Mouse (Mus musculus): ENCODE measurements at regions not wholly inside any gene's neighbourhood (a gene's known extent, or its start where the extent isn't known, plus 50 kb on each side); places are given as distances from the start of the nearest gene placed in this dataset.

DNA sequence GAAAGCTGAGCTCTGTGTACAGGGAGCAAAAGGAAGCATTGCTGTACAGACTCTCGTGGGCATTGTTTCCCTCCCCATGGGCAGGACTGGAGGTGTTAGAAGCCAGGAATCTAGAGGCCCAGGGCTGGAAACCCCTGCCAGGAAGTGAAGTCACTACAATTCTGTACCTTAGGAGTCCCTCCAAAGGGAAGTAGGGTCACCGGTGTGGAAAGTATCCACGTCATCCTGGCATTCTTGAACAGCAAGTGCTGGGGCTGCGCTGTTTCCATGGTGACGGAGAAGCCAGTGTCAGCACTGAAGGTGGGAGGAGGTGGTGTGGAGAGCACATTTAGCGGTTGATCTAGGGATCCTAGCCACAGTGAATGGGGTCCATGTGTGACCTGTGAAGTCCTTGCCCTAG lies 174.1 kb downstream of the 1810013L24Rik start:
- DNase-seq (ENCODE audit: low spot score) (peak; percentile 39), ATAC-seq (replicated peaks; ENCODE audit: insufficient number of reproducible peaks, low FRiP score, low TSS enrichment, low read depth) (no peak)
- Histone ChIP-seq H3K4me1 (ENCODE audit: control insufficient read depth, insufficient read depth, low read length) (no peaks in the 10 kb centered on the region), H3K27me3 (ENCODE audit: control insufficient read depth, insufficient read depth, low read length) (no peaks in the 10 kb centered on the region), H3K4me3 (ENCODE audit: low read depth, low read length) (no peak overlapping the region), H3K4me2 (ENCODE audit: low read depth, low read length) (no peak overlapping the region), H3K9ac (replicated peaks; ENCODE audit: low read length) (no peak overlapping the region), H3K9me3 (replicated peaks; ENCODE audit: control insufficient read depth, low read length) (no peaks in the 10 kb centered on the region), H3K36me3 (replicated peaks; ENCODE audit: control insufficient read depth, insufficient read depth, low read depth, low read length) (no peaks in the 10 kb centered on the region), H3K27ac (replicated peaks; ENCODE audit: low read depth, low read length) (no peak overlapping the region)
- WGBS: 37% methylated on average over 6 of the region's 6 CpGs

DNA sequence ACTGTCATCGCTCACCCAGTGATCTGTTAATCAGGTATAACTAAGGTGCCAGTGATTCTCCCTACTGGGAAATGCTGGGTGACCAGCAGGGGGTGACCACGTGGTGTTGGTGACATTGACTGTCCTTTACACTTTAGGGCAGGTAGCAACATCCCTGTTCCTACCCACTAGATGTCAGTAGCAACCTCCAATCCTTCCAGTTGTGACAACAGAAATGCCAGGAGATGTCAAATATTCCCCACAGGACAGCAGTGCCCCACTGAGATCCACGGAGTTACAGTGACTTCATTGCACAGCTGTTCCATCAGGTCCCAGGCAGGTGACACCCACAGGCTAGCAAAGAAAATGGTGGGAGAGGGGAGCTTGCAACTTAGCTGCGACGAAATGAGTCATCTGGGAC lies 176.0 kb downstream of the 1810013L24Rik start:
- DNase-seq (ENCODE audit: low spot score): peak; percentile 9
- Histone ChIP-seq H3K27me3 (ENCODE audit: control insufficient read depth, insufficient read depth, low read length) (no peaks in the 10 kb centered on the region), H3K9me3 (replicated peaks; ENCODE audit: control insufficient read depth, low read length) (no peaks in the 10 kb centered on the region), H3K4me2 (ENCODE audit: low read depth, low read length) (no peak overlapping the region), H3K27ac (replicated peaks; ENCODE audit: low read depth, low read length) (no peak overlapping the region), H3K4me1 (ENCODE audit: control insufficient read depth, insufficient read depth, low read length) (no peaks in the 10 kb centered on the region), H3K36me3 (replicated peaks; ENCODE audit: control insufficient read depth, insufficient read depth, low read depth, low read length) (no peaks in the 10 kb centered on the region), H3K4me3 (ENCODE audit: low read depth, low read length) (no peak overlapping the region), H3K9ac (replicated peaks; ENCODE audit: low read length) (no peak overlapping the region)
- WGBS: 39% methylated on average over 5 of the region's 5 CpGs
- ATAC-seq (replicated peaks; ENCODE audit: insufficient number of reproducible peaks, low FRiP score, low TSS enrichment, low read depth): no peak

DNA sequence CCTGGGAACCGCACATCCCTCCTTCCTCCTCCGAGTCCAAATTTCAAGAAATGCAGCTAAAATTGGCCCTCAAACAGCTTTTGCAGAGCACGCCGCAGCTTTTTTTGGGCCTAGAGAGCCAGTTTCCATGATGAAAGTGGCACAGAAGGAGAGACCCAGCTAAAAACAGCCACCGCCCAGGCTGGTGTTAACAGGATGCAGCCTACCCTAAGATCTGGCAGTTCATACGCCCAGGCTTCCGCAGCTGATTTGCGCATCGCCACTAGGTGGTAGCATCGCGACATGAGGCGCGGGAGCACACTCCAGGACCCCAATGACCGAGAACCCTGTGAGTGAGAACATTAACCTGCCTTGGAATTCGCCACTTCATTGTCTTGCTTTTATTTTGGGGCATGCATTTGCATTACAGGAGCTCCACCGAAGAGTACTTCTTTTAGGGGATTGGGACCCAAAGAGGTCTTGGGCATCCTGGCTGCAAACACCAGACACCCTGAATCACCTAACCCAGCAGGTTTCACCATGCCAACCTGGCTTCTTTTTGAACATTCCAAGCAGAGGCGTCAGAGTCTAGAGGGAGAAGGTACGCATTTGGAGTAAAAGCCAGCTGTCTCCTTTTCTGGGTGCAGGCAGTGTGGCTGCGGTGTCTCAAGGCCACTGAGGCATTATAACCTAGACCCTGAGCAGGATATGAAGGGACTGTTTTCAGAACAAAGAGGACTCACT lies 179.6 kb downstream of the 1810013L24Rik start:
- Histone ChIP-seq H3K4me1 (ENCODE audit: control insufficient read depth, insufficient read depth, low read length) (no peaks in the 10 kb centered on the region), H3K4me2 (ENCODE audit: low read depth, low read length) (no peak overlapping the region), H3K36me3 (replicated peaks; ENCODE audit: control insufficient read depth, insufficient read depth, low read depth, low read length) (no peaks in the 10 kb centered on the region), H3K27me3 (ENCODE audit: control insufficient read depth, insufficient read depth, low read length) (no peaks in the 10 kb centered on the region), H3K9me3 (replicated peaks; ENCODE audit: control insufficient read depth, low read length) (no peaks in the 10 kb centered on the region), H3K4me3 (ENCODE audit: low read depth, low read length) (no peak overlapping the region), H3K27ac (replicated peaks; ENCODE audit: low read depth, low read length) (no peak overlapping the region), H3K9ac (replicated peaks; ENCODE audit: low read length) (no peak overlapping the region)
- DNase-seq (ENCODE audit: low spot score) (peak; percentile 91), ATAC-seq (replicated peaks; ENCODE audit: insufficient number of reproducible peaks, low FRiP score, low TSS enrichment, low read depth) (peak; percentile 85; the same call in 1 of the 2 replicates)
- WGBS: 20% methylated on average over 19 of the region's 19 CpGs

DNA sequence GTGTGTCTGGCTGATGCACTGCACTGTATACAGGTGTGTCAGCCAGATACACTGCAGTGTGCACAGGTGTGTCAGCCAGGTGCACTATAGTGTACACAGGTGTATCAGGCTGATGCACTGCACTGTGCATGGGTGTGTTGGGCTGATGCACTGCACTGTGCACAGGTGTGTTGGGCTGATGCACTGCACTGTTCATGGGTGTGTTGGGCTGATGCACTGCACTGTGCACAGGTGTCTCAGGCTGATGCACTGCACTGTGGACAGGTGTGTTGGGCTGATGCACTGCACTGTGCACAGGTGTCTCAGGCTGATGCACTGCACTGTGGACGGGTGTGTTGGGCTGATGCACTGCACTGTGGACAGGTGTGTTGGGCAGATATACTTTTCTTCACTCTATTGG lies 181.2 kb downstream of the 1810013L24Rik start:
- H3K27ac ChIP-seq (replicated peaks; ENCODE audit: low read depth, low read length): no peak overlapping the region
- H3K36me3 ChIP-seq (replicated peaks; ENCODE audit: control insufficient read depth, insufficient read depth, low read depth, low read length): no peaks in the 10 kb centered on the region
- H3K9me3 ChIP-seq (replicated peaks; ENCODE audit: control insufficient read depth, low read length): no peaks in the 10 kb centered on the region
- H3K9ac ChIP-seq (replicated peaks; ENCODE audit: low read length): no peak overlapping the region
- 94% methylated on average over 1 of the region's 1 CpGs for WGBS
- no peaks in the 10 kb centered on the region for H3K4me1 ChIP-seq (ENCODE audit: control insufficient read depth, insufficient read depth, low read length)
- no peak overlapping the region for H3K4me3 ChIP-seq (ENCODE audit: low read depth, low read length)
- ATAC-seq (replicated peaks; ENCODE audit: insufficient number of reproducible peaks, low FRiP score, low TSS enrichment, low read depth) (0 out of 2 replicates have a peak, but pooled peaks have one; percentile 62), DNase-seq (ENCODE audit: low spot score) (no peak)
- H3K4me2 ChIP-seq (ENCODE audit: low read depth, low read length): no peak overlapping the region
- no peaks in the 10 kb centered on the region for H3K27me3 ChIP-seq (ENCODE audit: control insufficient read depth, insufficient read depth, low read length)

DNA sequence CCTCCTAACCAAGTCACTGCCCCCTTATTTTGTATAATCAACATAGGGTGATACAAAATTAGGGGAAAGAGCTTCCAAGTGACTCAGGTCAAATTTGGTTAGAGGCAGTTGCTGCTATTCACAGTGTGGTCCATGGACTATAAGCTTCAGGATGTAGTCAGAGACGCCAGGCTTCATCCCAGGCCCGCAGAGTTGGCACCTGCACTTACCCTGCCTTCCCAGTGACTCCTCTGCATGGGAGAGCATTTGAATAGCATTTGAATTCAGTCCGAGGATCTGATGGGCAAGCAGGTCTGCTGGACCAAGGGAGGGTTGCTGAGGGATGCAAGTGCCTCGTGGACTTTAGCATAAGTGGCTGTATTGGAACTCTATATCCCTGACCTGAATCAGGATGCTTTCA lies 181.8 kb downstream of the 1810013L24Rik start:
- Histone ChIP-seq H3K4me2 (ENCODE audit: low read depth, low read length) (no peak overlapping the region), H3K36me3 (replicated peaks; ENCODE audit: control insufficient read depth, insufficient read depth, low read depth, low read length) (no peaks in the 10 kb centered on the region), H3K4me1 (ENCODE audit: control insufficient read depth, insufficient read depth, low read length) (no peaks in the 10 kb centered on the region), H3K27me3 (ENCODE audit: control insufficient read depth, insufficient read depth, low read length) (no peaks in the 10 kb centered on the region), H3K9me3 (replicated peaks; ENCODE audit: control insufficient read depth, low read length) (no peaks in the 10 kb centered on the region), H3K9ac (replicated peaks; ENCODE audit: low read length) (no peak overlapping the region), H3K27ac (replicated peaks; ENCODE audit: low read depth, low read length) (no peak overlapping the region), H3K4me3 (ENCODE audit: low read depth, low read length) (no peak overlapping the region)
- no peak for DNase-seq (ENCODE audit: low spot score)
- whole genome bisulfite sequencing: 74% methylated on average over 4 of the region's 4 CpGs
- ATAC-seq (replicated peaks; ENCODE audit: insufficient number of reproducible peaks, low FRiP score, low TSS enrichment, low read depth): no peak

DNA sequence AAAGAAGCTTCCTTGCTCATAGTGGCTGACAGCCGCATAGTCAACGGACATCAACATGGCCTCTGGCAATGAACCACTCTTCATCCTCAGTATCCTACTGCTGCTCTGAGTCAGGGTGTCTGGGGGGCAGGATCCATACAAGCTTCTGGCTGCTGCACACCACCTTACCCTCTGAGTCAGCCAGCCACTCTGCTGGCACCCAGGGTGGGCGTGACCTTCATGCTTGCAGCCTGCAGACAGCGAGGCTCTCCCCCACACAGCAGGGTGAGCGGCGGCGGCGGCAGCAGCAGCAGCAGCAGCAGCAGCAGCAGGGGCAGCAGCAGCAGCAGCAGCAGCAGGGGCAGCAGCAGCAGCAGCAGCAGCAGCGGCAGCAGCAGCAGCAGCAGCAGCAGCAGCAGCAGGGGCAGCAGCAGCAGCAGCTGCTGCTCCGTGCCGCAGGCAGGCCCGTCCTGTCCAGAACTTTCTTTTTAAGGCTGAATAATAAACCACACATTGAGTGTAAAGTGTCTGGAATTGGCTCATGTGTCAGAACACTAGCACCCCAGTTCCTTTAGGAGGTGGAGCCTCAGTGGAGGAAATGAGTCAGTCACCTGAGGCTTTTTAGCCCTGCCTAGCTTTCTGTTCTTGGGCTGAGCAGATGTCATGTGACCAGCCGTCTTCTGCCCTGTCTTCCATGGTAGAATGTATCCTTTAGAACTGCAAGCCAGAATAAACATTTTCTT lies 186.3 kb downstream of the 1810013L24Rik start:
- Histone ChIP-seq H3K9ac (replicated peaks; ENCODE audit: low read length) (no peak overlapping the region), H3K4me1 (ENCODE audit: control insufficient read depth, insufficient read depth, low read length) (no peaks in the 10 kb centered on the region), H3K36me3 (replicated peaks; ENCODE audit: control insufficient read depth, insufficient read depth, low read depth, low read length) (no peaks in the 10 kb centered on the region), H3K27ac (replicated peaks; ENCODE audit: low read depth, low read length) (no peak overlapping the region), H3K4me2 (ENCODE audit: low read depth, low read length) (no peak overlapping the region), H3K27me3 (ENCODE audit: control insufficient read depth, insufficient read depth, low read length) (no peaks in the 10 kb centered on the region), H3K4me3 (ENCODE audit: low read depth, low read length) (no peak overlapping the region), H3K9me3 (replicated peaks; ENCODE audit: control insufficient read depth, low read length) (no peaks in the 10 kb centered on the region)
- 67% methylated on average over 13 of the region's 13 CpGs for WGBS
- no peak for DNase-seq (ENCODE audit: low spot score)
- no peak for ATAC-seq (replicated peaks; ENCODE audit: insufficient number of reproducible peaks, low FRiP score, low TSS enrichment, low read depth)

DNA sequence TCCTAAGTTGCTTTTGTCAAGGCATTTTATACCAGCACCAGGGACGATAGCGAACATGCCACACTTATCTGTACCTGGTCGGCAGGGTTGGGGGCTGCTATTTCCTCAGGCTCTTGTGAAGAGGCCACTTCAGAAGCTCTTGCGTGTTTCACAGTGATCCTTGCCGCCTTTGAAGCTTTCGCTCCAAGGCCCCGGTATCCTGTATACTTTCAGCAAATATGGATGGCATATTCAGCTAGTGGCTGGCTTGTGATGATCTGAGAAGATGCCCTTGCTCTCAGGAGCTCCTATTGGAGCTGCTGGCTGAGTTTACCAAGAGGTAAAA lies 186.8 kb downstream of the 1810013L24Rik start:
- no peak for ATAC-seq (replicated peaks; ENCODE audit: insufficient number of reproducible peaks, low FRiP score, low TSS enrichment, low read depth)

DNA sequence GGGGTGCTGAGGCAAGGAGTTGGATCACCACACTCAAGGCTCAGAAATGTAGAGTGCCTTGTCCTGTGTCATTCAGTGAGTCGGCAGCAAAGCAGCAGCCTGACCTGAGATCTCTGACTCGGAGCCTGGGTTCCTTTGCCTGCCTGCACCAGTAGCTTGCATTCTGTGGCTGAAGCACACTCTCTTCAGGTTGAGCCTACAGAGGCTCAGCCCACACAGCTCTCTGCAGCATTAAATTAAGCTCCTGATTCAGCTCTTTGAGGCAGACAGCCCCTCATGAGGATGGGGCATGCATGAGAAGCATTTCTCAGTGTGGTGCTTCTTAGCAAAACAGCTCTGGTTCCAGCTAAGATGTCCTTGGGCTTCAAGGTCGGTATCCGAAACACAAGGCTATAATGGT lies 200.8 kb downstream of the 1810013L24Rik start:
- H3K36me3 ChIP-seq (replicated peaks; ENCODE audit: control insufficient read depth, insufficient read depth, low read depth, low read length): no peaks in the 10 kb centered on the region
- no peak overlapping the region for H3K27ac ChIP-seq (replicated peaks; ENCODE audit: low read depth, low read length)
- no peak overlapping the region for H3K9ac ChIP-seq (replicated peaks; ENCODE audit: low read length)
- no peaks in the 10 kb centered on the region for H3K9me3 ChIP-seq (replicated peaks; ENCODE audit: control insufficient read depth, low read length)
- H3K4me1 ChIP-seq (ENCODE audit: control insufficient read depth, insufficient read depth, low read length): no peaks in the 10 kb centered on the region
- no peaks in the 10 kb centered on the region for H3K27me3 ChIP-seq (ENCODE audit: control insufficient read depth, insufficient read depth, low read length)
- no peak overlapping the region for H3K4me3 ChIP-seq (ENCODE audit: low read depth, low read length)
- 79% methylated on average over 4 of the region's 4 CpGs for WGBS
- H3K4me2 ChIP-seq (ENCODE audit: low read depth, low read length): no peak overlapping the region
- ATAC-seq (replicated peaks; ENCODE audit: insufficient number of reproducible peaks, low FRiP score, low TSS enrichment, low read depth) (no peak), DNase-seq (ENCODE audit: low spot score) (no peak)

More for the DNA sequence above, 186.8 kb downstream of the 1810013L24Rik start:
- H3K27me3 ChIP-seq (ENCODE audit: control insufficient read depth, insufficient read depth, low read length): no peaks in the 10 kb centered on the region
- no peaks in the 10 kb centered on the region for H3K4me1 ChIP-seq (ENCODE audit: control insufficient read depth, insufficient read depth, low read length)
- no peak overlapping the region for H3K27ac ChIP-seq (replicated peaks; ENCODE audit: low read depth, low read length)
- no peaks in the 10 kb centered on the region for H3K9me3 ChIP-seq (replicated peaks; ENCODE audit: control insufficient read depth, low read length)
- H3K4me2 ChIP-seq (ENCODE audit: low read depth, low read length): no peak overlapping the region
- DNase-seq (ENCODE audit: low spot score): no peak
- H3K4me3 ChIP-seq (ENCODE audit: low read depth, low read length): no peak overlapping the region
- WGBS: 92% methylated on average over 7 of the region's 7 CpGs
- H3K36me3 ChIP-seq (replicated peaks; ENCODE audit: control insufficient read depth, insufficient read depth, low read depth, low read length): no peaks in the 10 kb centered on the region
- no peak overlapping the region for H3K9ac ChIP-seq (replicated peaks; ENCODE audit: low read length)
